Mouse (Mus musculus) neural tube, embryonic 11.5 days (tissue): ENCODE data around the gene Gm10134. TPM values are rescaled to one million over a fixed set of nuclear protein-coding genes. Genes with fewer than 3 reads are reported as not detected.
A peak's percentile ranks its signal among the peaks of the same experiment; 100 is the strongest.

ENCODE experiments used
- ATAC-seq: fragments of 200-750 bp; cut with Nextera tagmentation; 2 replicates; pipeline ENCODE4 v1.8.0; 2017; ENCODE audit warnings: moderate number of reproducible peaks, mild to moderate bottlenecking, moderate TSS enrichment, moderate library complexity; ENCODE audit not compliant: insufficient read depth, low FRiP score, low TSS enrichment
- DNase-seq: peaks from one replicate; pipeline ENCODE4 v3.0.0-alpha.2; 2015; ENCODE audit warnings: low spot score
- H3K27ac ChIP-seq: fragments of 300-500 bp; sonication (generic); 2 replicates; pipeline ENCODE4 v1.5.1; 2014; ENCODE audit warnings: low read depth, mild to moderate bottlenecking, low read length
- H3K27me3 ChIP-seq: fragments of 300-500 bp; sonication (generic); 2 replicates; pipeline ENCODE4 v1.6.1; 2014; ENCODE audit warnings: mild to moderate bottlenecking, low read length, mixed read lengths; ENCODE audit not compliant: control insufficient read depth, insufficient read depth
- H3K36me3 ChIP-seq: fragments of 300-500 bp; sonication (generic); 2 replicates; pipeline ENCODE4 v1.6.1; 2014; ENCODE audit warnings: mild to moderate bottlenecking, low read length, moderate library complexity, mixed read lengths; ENCODE audit not compliant: control insufficient read depth, insufficient read depth
- H3K4me1 ChIP-seq: fragments of 300-500 bp; sonication (generic); 2 replicates; pipeline ENCODE4 v1.6.1; 2014; ENCODE audit warnings: low read length, mixed read lengths; ENCODE audit not compliant: control insufficient read depth, insufficient read depth
- H3K4me2 ChIP-seq: fragments of 300-500 bp; sonication (generic); 2 replicates; pipeline ENCODE4 v1.6.1; 2014; ENCODE audit warnings: low read depth, mild to moderate bottlenecking, moderate library complexity
- H3K4me3 ChIP-seq: fragments of 300-500 bp; sonication (generic); 2 replicates; pipeline ENCODE4 v1.5.1; 2014; ENCODE audit warnings: low read depth, low read length
- H3K9ac ChIP-seq: fragments of 300-500 bp; sonication (generic); 2 replicates; pipeline ENCODE4 v1.6.1; 2014; ENCODE audit warnings: mild to moderate bottlenecking, low read length
- H3K9me3 ChIP-seq: fragments of 300-500 bp; sonication (generic); 2 replicates; pipeline ENCODE4 v1.6.1; 2016; ENCODE audit warnings: low read length; ENCODE audit not compliant: control insufficient read depth
- WGBS: fragments of 180-500 bp; shearing (Covaris S2); extraction: QIAGEN DNeasy Blood & Tissue Kit; methylation state at CpG from one replicate; pipeline ENCODE4 v1.1.7; 2014; 5-methylcytosine and 5-hydroxymethylcytosine counted together
- polyA plus RNA-seq: library from polyadenylated mRNA; unstranded; fragments of >200 nt; fragmentation: Nextera tagmentation; extraction: Ambion mirVana; gene quantifications from 2 replicates; pipeline ENCODE4 v1.2.1, GENCODE M21; 2014

Gm10134 gene
- polyA plus RNA-seq, result 1.0 TPM in 1 of 2 replicates, not detected in the other

- Histone ChIP-seq H3K27ac (no peak within 1 kb of the TSS), H3K9ac (no peak within 1 kb of the TSS), H3K4me2 (no peak within 1 kb of the TSS), H3K4me3 (no peak within 1 kb of the TSS), H3K4me1 (no peaks in the 10 kb centered on the region), H3K9me3 (no peaks in the 10 kb centered on the region), H3K27me3 (no peaks in the 10 kb centered on the region), H3K36me3 (no peaks in the 10 kb centered on the region)
- ATAC-seq (no peak), DNase-seq (no peak)
- 84% methylated on average over 3 of the region's 3 CpGs for WGBS
These were observed at the start of gene Gm10134 for GRCm38 (mm10) chr2:28505795-28506194. Gene Gm10134 (plus strand): TSS chr2:28506095.

- Histone ChIP-seq H3K27ac (no peak overlapping the region), H3K27me3 (no peaks in the 10 kb centered on the region), H3K9me3 (no peaks in the 10 kb centered on the region), H3K9ac (no peak overlapping the region; the same call in 1 of the 2 replicates), H3K36me3 (no peaks in the 10 kb centered on the region; the same call in none of the 2 replicates), H3K4me2 (no peak overlapping the region), H3K4me1 (no peaks in the 10 kb centered on the region), H3K4me3 (no peak overlapping the region)
- DNase-seq (no peak), ATAC-seq (no peak)
- 88% methylated on average over 1 of the region's 1 CpGs for WGBS
These were observed 49.3 kb upstream of the Gm10134 start for GRCm38 (mm10) chr2:28456616-28457015.

GRCm38 (mm10) chr2:28463919-28464318 is 42.0 kb upstream of the Gm10134 start:
- H3K4me1 ChIP-seq, result peaks cover 6% of the 10 kb centered on the region; the same call in 1 of the 2 replicates
- no peaks in the 10 kb centered on the region for H3K9me3 ChIP-seq
- H3K9ac ChIP-seq, result no peak overlapping the region
- no peak overlapping the region for H3K4me3 ChIP-seq
- no peak overlapping the region for H3K4me2 ChIP-seq
- DNase-seq (peak; percentile 54), ATAC-seq (no peak)
- no peaks in the 10 kb centered on the region for H3K36me3 ChIP-seq
- WGBS, result 33% methylated on average over 3 of the region's 3 CpGs
- no peaks in the 10 kb centered on the region for H3K27me3 ChIP-seq
- no peak overlapping the region for H3K27ac ChIP-seq

- no peaks in the 10 kb centered on the region for H3K27me3 ChIP-seq
- H3K27ac ChIP-seq, result no peak overlapping the region
- no peak overlapping the region for H3K9ac ChIP-seq
- ATAC-seq (no peak), DNase-seq (peak; percentile 9)
- peaks cover 7% of the 10 kb centered on the region; the same call in 1 of the 2 replicates for H3K4me1 ChIP-seq
- no peak overlapping the region for H3K4me3 ChIP-seq
- no peaks in the 10 kb centered on the region for H3K9me3 ChIP-seq
- no peak overlapping the region for H3K4me2 ChIP-seq
- WGBS, result 77% methylated on average over 9 of the region's 9 CpGs
- peaks cover 5% of the 10 kb centered on the region for H3K36me3 ChIP-seq
These were observed 41.0 kb upstream of the Gm10134 start for GRCm38 (mm10) chr2:28464919-28465318.

- H3K4me2 ChIP-seq, result peak within 1 kb of the TSS; percentile 49
These were observed 39.9 kb upstream of the Gm10134 start, which contains the start of gene 1700007K13Rik for GRCm38 (mm10) chr2:28465836-28466518. Gene 1700007K13Rik (minus strand): TSS chr2:28466332.

GRCm38 (mm10) chr2:28467860-28468485 is 37.9 kb upstream of the Gm10134 start, which contains the start of gene Mrps2:
Gene Mrps2 (plus strand): TSS chr2:28468066.
- H3K4me2 ChIP-seq, result peak within 1 kb of the TSS; percentile 83
- peaks cover 17% of the 10 kb centered on the region for H3K36me3 ChIP-seq
- peak within 1 kb of the TSS; percentile 88 for H3K9ac ChIP-seq
- H3K9me3 ChIP-seq, result no peaks in the 10 kb centered on the region
- ATAC-seq (peak; percentile 85), DNase-seq (peak; percentile 93)
- H3K4me1 ChIP-seq, result peaks cover 7% of the 10 kb centered on the region; the same call in 1 of the 2 replicates
- H3K27ac ChIP-seq, result no peak within 1 kb of the TSS
- WGBS, result under 1% methylated on average over 52 of the region's 52 CpGs
- peak within 1 kb of the TSS; percentile 94 for H3K4me3 ChIP-seq
- no peaks in the 10 kb centered on the region for H3K27me3 ChIP-seq

More at GRCm38 (mm10) chr2:28465836-28466518, 39.9 kb upstream of the Gm10134 start, which contains the start of gene 1700007K13Rik:
- Histone ChIP-seq H3K9me3 (no peaks in the 10 kb centered on the region), H3K27ac (no peak within 1 kb of the TSS), H3K27me3 (no peaks in the 10 kb centered on the region), H3K36me3 (peaks cover 10% of the 10 kb centered on the region), H3K4me3 (0 out of 2 replicates have a peak within 1 kb of the TSS, but pooled peaks have one; percentile 6), H3K9ac (peak within 1 kb of the TSS; percentile 47), H3K4me1 (peaks cover 7% of the 10 kb centered on the region; the same call in 1 of the 2 replicates)
- ATAC-seq (peak; percentile 53; the same call in 1 of the 2 replicates), DNase-seq (peak; percentile 74)
- 4% methylated on average over 25 of the region's 25 CpGs for WGBS

- H3K27me3 ChIP-seq, result no peaks in the 10 kb centered on the region
- H3K27ac ChIP-seq, result no peak overlapping the region
- no peaks in the 10 kb centered on the region for H3K9me3 ChIP-seq
- peak overlapping the region; percentile 88 for H3K9ac ChIP-seq
- peak overlapping the region; percentile 83 for H3K4me2 ChIP-seq
- no peak for DNase-seq
- no peak for ATAC-seq
- 55% methylated on average over 18 of the region's 18 CpGs for WGBS
- H3K4me1 ChIP-seq, result peaks cover 7% of the 10 kb centered on the region; the same call in 1 of the 2 replicates
- peaks cover 17% of the 10 kb centered on the region for H3K36me3 ChIP-seq
- H3K4me3 ChIP-seq, result peak overlapping the region; percentile 94
These were observed 37.2 kb upstream of the Gm10134 start for GRCm38 (mm10) chr2:28468486-28469225.

GRCm38 (mm10) chr2:28469461-28469860 is 36.4 kb upstream of the Gm10134 start:
- ATAC-seq (no peak), DNase-seq (peak; percentile 3)
- Histone ChIP-seq H3K4me3 (no peak overlapping the region), H3K9me3 (no peaks in the 10 kb centered on the region), H3K9ac (no peak overlapping the region), H3K27me3 (no peaks in the 10 kb centered on the region), H3K27ac (no peak overlapping the region), H3K4me2 (no peak overlapping the region), H3K36me3 (peaks cover 17% of the 10 kb centered on the region), H3K4me1 (peaks cover 7% of the 10 kb centered on the region; the same call in 1 of the 2 replicates)
- WGBS, result 93% methylated on average over 14 of the region's 14 CpGs
